In the genomic region with DNA sequence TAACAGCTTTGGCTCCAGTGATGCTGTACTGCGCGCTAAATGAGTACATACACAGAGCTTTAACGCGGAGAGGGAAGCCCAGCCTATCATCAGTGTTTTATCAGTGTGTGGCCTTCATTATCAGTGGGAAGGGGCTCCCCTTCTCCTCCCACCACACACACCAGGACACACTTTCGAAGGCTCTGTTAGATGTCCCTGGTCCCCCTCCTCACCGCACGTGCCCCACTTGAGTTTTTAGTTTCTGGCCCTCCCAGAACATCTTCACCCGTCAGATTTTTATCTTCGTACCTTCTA, we compare ENCODE assay signal across 8 mouse cellular contexts. TPM values are rescaled to one million over a fixed set of nuclear protein-coding genes. Genes with fewer than 3 reads are reported as not detected.
DNase-seq lines count a peak whose midpoint lies in the region; ATAC-seq and TF ChIP-seq lines count a peak whose summit lies in the region.

No protein-coding gene starts in this region.

- H3K4me2 ChIP-seq in kidney, postnatal 0 days (ENCODE audit: low read length) = peak overlapping the region; percentile 92
- peak overlapping the region; percentile 76 for H3K4me2 ChIP-seq in hindbrain, embryonic 13.5 days
- peak overlapping the region; percentile 90 for H3K4me2 ChIP-seq in midbrain, embryonic 14.5 days (ENCODE audit: low read length)

- no peak for ATAC-seq in kidney, postnatal 0 days (replicated peaks; ENCODE audit: low FRiP score, low read depth)
- peak; percentile 8 for ATAC-seq in hindbrain, embryonic 13.5 days (ENCODE audit: low FRiP score)
- peak; percentile 15; the same call in 1 of the 2 replicates for ATAC-seq in midbrain, embryonic 14.5 days (ENCODE audit: low FRiP score, low TSS enrichment)

- no peaks in the 10 kb centered on the region for H3K36me3 ChIP-seq in kidney, postnatal 0 days (ENCODE audit: insufficient read depth, low read length)
- no peaks in the 10 kb centered on the region for H3K36me3 ChIP-seq in hindbrain, embryonic 13.5 days
- H3K36me3 ChIP-seq in midbrain, embryonic 14.5 days (ENCODE audit: control insufficient read depth, insufficient read depth, low read length) = no peaks in the 10 kb centered on the region

- TF ChIP-seq CTCF in kidney, postnatal 0 days (IDR thresholded peaks at IDR 0.05; ENCODE audit: low read depth) = no peak

- peak overlapping the region; percentile 90 for H3K27ac ChIP-seq in kidney, postnatal 0 days
- H3K27ac ChIP-seq in brown adipose tissue, adult 24 weeks (replicated peaks; ENCODE audit: low read depth, low read length) = no peak overlapping the region
- H3K27ac ChIP-seq in hindbrain, embryonic 13.5 days = peak overlapping the region; percentile 89; the same call in 1 of the 2 replicates
- peak overlapping the region; percentile 33; the same call in 1 of the 2 replicates for H3K27ac ChIP-seq in midbrain, embryonic 14.5 days (replicated peaks; ENCODE audit: low read depth, low read length)

- DNase-seq in kidney, postnatal 0 days (ENCODE audit: low spot score) = no peak
- no peak for DNase-seq in kidney, adult 9 months
- DNase-seq in midbrain, embryonic 14.5 days = no peak
- no peak for DNase-seq in layer of hippocampus, adult 9-11 months
- no peak for DNase-seq in MN1 (ENCODE audit: low spot score)
- DNase-seq in frontal cortex, postnatal 10 days (ENCODE audit: low spot score in 2 of 2) = no peak

- H3K9ac ChIP-seq in kidney, postnatal 0 days (ENCODE audit: low read depth, low read length) = peak overlapping the region; percentile 81
- H3K9ac ChIP-seq in hindbrain, embryonic 13.5 days = peak overlapping the region; percentile 75
- peak overlapping the region; percentile 62 for H3K9ac ChIP-seq in midbrain, embryonic 14.5 days (replicated peaks; ENCODE audit: low read length)

- no peaks in the 10 kb centered on the region for H3K9me3 ChIP-seq in kidney, postnatal 0 days (replicated peaks; ENCODE audit: low read length)
- H3K9me3 ChIP-seq in hindbrain, embryonic 13.5 days = no peaks in the 10 kb centered on the region
- no peaks in the 10 kb centered on the region for H3K9me3 ChIP-seq in midbrain, embryonic 14.5 days (ENCODE audit: control insufficient read depth, low read length)

- H3K4me1 ChIP-seq in kidney, postnatal 0 days (replicated peaks; ENCODE audit: insufficient read depth, low read length) = peaks cover 48% of the 10 kb centered on the region
- H3K4me1 ChIP-seq in brown adipose tissue, adult 24 weeks (ENCODE audit: control insufficient read depth, insufficient read depth, insufficient read length, low read length) = peaks cover 31% of the 10 kb centered on the region
- peaks cover 59% of the 10 kb centered on the region for H3K4me1 ChIP-seq in hindbrain, embryonic 13.5 days (replicated peaks)
- peaks cover 17% of the 10 kb centered on the region for H3K4me1 ChIP-seq in midbrain, embryonic 14.5 days (ENCODE audit: control insufficient read depth, insufficient read depth, low read length)

- WGBS in kidney, postnatal 0 days = 3% methylated on average over 9 of the region's 9 CpGs
- 9% methylated on average over 9 of the region's 9 CpGs for WGBS in hindbrain, embryonic 13.5 days
- WGBS in midbrain, embryonic 14.5 days = 13% methylated on average over 9 of the region's 9 CpGs

- no peaks in the 10 kb centered on the region for H3K27me3 ChIP-seq in kidney, postnatal 0 days (ENCODE audit: insufficient read depth, low read length)
- no peaks in the 10 kb centered on the region for H3K27me3 ChIP-seq in hindbrain, embryonic 13.5 days
- H3K27me3 ChIP-seq in midbrain, embryonic 14.5 days (ENCODE audit: control insufficient read depth, insufficient read depth, low read length) = no peaks in the 10 kb centered on the region

- H3K4me3 ChIP-seq in kidney, postnatal 0 days (replicated peaks; ENCODE audit: low read depth, low read length) = peak overlapping the region; percentile 68
- H3K4me3 ChIP-seq in brown adipose tissue, adult 24 weeks (ENCODE audit: insufficient read depth, low read depth, low read length) = peak overlapping the region; percentile 57
- H3K4me3 ChIP-seq in hindbrain, embryonic 13.5 days = peak overlapping the region; percentile 61
- peak overlapping the region; percentile 65 for H3K4me3 ChIP-seq in midbrain, embryonic 14.5 days (replicated peaks; ENCODE audit: low read depth, low read length)

RNA-seq across cellular contexts. Expression of a gene that starts 0.7 kb away (rescaled TPM):
- 18.4 and 19.5 TPM in 2 replicates for polyA plus RNA-seq in kidney, postnatal 0 days (2015; fragmentation: Nextera tagmentation; extraction: Ambion mirVana)
- 18.8 and 24.4 TPM in 2 replicates for polyA plus RNA-seq in brown adipose tissue, adult 24 weeks (2012; ENCODE audit: insufficient read depth, insufficient read length, missing spikeins)
- 20.7 and 21.6 TPM in 2 replicates for polyA plus RNA-seq in hindbrain, embryonic 13.5 days (2015; fragmentation: Nextera tagmentation; extraction: Ambion mirVana)
- 27.2 and 29.5 TPM in 2 replicates for polyA plus RNA-seq in midbrain, embryonic 14.5 days (2014; fragmentation: Nextera tagmentation; extraction: Ambion mirVana)

RNA-seq across cellular contexts. Expression of a gene that starts 0.8 kb away (rescaled TPM):
- polyA plus RNA-seq in kidney, postnatal 0 days (2015; fragmentation: Nextera tagmentation; extraction: Ambion mirVana) = 33.5 and 36.6 TPM in 2 replicates
- 4.1 and 5.8 TPM in 2 replicates for polyA plus RNA-seq in brown adipose tissue, adult 24 weeks (2012; ENCODE audit: insufficient read depth, insufficient read length, missing spikeins)
- 21.5 and 22.1 TPM in 2 replicates for polyA plus RNA-seq in hindbrain, embryonic 13.5 days (2015; fragmentation: Nextera tagmentation; extraction: Ambion mirVana)
- polyA plus RNA-seq in midbrain, embryonic 14.5 days (2014; fragmentation: Nextera tagmentation; extraction: Ambion mirVana) = 12.3 and 15.6 TPM in 2 replicates

RNA-seq across cellular contexts. Expression of a gene that starts 33.9 kb away (rescaled TPM):
- not detected in 2 replicates for polyA plus RNA-seq in kidney, postnatal 0 days (2015; fragmentation: Nextera tagmentation; extraction: Ambion mirVana)
- not detected in 2 replicates for polyA plus RNA-seq in brown adipose tissue, adult 24 weeks (2012; ENCODE audit: insufficient read depth, insufficient read length, missing spikeins)
- not detected in 2 replicates for polyA plus RNA-seq in hindbrain, embryonic 13.5 days (2015; fragmentation: Nextera tagmentation; extraction: Ambion mirVana)
- polyA plus RNA-seq in midbrain, embryonic 14.5 days (2014; fragmentation: Nextera tagmentation; extraction: Ambion mirVana) = not detected in 2 replicates

RNA-seq across cellular contexts. Expression of a gene that starts 50.2 kb away (rescaled TPM):
- 5.5 and 7.3 TPM in 2 replicates for polyA plus RNA-seq in kidney, postnatal 0 days (2015; fragmentation: Nextera tagmentation; extraction: Ambion mirVana)
- not detected in 2 replicates for polyA plus RNA-seq in brown adipose tissue, adult 24 weeks (2012; ENCODE audit: insufficient read depth, insufficient read length, missing spikeins)
- 0.13 TPM in 1 of 2 replicates, not detected in the other for polyA plus RNA-seq in hindbrain, embryonic 13.5 days (2015; fragmentation: Nextera tagmentation; extraction: Ambion mirVana)
- polyA plus RNA-seq in midbrain, embryonic 14.5 days (2014; fragmentation: Nextera tagmentation; extraction: Ambion mirVana) = 0.13 TPM in 1 of 2 replicates, not detected in the other

RNA-seq across cellular contexts. Expression of a gene that starts 56.5 kb away (rescaled TPM):
- polyA plus RNA-seq in kidney, postnatal 0 days (2015; fragmentation: Nextera tagmentation; extraction: Ambion mirVana) = 0.27 and 0.45 TPM in 2 replicates
- not detected in 2 replicates for polyA plus RNA-seq in brown adipose tissue, adult 24 weeks (2012; ENCODE audit: insufficient read depth, insufficient read length, missing spikeins)
- polyA plus RNA-seq in hindbrain, embryonic 13.5 days (2015; fragmentation: Nextera tagmentation; extraction: Ambion mirVana) = not detected in 2 replicates
- not detected in 2 replicates for polyA plus RNA-seq in midbrain, embryonic 14.5 days (2014; fragmentation: Nextera tagmentation; extraction: Ambion mirVana)
